Mouse (Mus musculus): ENCODE measurements around the gene Pcf11. TPM values are rescaled to one million over a fixed set of nuclear protein-coding genes. Genes with fewer than 3 reads are reported as not detected.

Gene Pcf11
- polyA plus RNA-seq (2011; ENCODE audit: insufficient read length, low read depth, missing spikeins) = 33.3 and 33.7 TPM in 2 replicates

GRCm38 (mm10) chr7:92669507-92670471 is at the start of gene Pcf11:
Gene Pcf11 (minus strand): TSS chr7:92669934.
- Histone ChIP-seq H3K4me1 (ENCODE audit: control insufficient read depth, insufficient read depth, low read length) (peaks cover 6% of the 10 kb centered on the region; the same call in 1 of the 2 replicates), H3K27ac (ENCODE audit: insufficient read depth, low read length) (peak within 1 kb of the TSS; percentile 29), H3K4me3 (ENCODE audit: insufficient read depth, low read length) (peak within 1 kb of the TSS; percentile 84)
- TF ChIP-seq POLR2A (IDR thresholded peaks at IDR 0.05; ENCODE audit: low read depth, low read length) (peak; percentile 96), CTCF (IDR thresholded peaks at IDR 0.05; ENCODE audit: borderline replicate concordance, insufficient read depth, low read length) (no peak)

DNA sequence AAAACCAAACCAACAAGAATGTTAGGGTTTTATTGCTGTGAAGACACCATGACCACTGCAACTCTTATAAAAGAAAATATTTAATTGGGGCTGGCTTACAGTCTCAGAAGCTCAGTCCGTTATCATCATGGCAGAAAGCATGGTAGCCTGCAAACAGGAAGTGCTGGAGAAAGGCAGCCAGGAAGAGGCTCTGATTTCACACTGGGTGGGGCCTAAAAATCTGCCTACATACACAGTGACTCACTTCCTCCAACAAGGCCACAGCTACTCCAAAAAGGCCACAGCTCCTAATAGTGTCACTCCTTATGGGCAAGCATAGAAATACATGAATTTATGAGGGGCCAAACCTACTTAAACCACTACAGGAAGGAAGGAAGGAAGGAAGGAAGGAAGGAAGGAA is 45.3 kb upstream of the Pcf11 start:
- TF ChIP-seq CTCF (IDR thresholded peaks at IDR 0.05; ENCODE audit: borderline replicate concordance, insufficient read depth, low read length) (no peak), POLR2A (IDR thresholded peaks at IDR 0.05; ENCODE audit: low read depth, low read length) (no peak)
- no peaks in the 10 kb centered on the region for H3K4me1 ChIP-seq (ENCODE audit: control insufficient read depth, insufficient read depth, low read length)
- H3K4me3 ChIP-seq (ENCODE audit: insufficient read depth, low read length) = no peak overlapping the region

GRCm38 (mm10) chr7:92711593-92711992 is 41.9 kb upstream of the Pcf11 start:
- TF ChIP-seq POLR2A (IDR thresholded peaks at IDR 0.05; ENCODE audit: low read depth, low read length) (no peak), CTCF (IDR thresholded peaks at IDR 0.05; ENCODE audit: borderline replicate concordance, insufficient read depth, low read length) (no peak)
- Histone ChIP-seq H3K4me3 (ENCODE audit: insufficient read depth, low read length) (no peak overlapping the region), H3K4me1 (ENCODE audit: control insufficient read depth, insufficient read depth, low read length) (no peaks in the 10 kb centered on the region), H3K27ac (ENCODE audit: insufficient read depth, low read length) (no peak overlapping the region)

More for the DNA sequence above, 45.3 kb upstream of the Pcf11 start:
- H3K27ac ChIP-seq (ENCODE audit: insufficient read depth, low read length) = no peak overlapping the region

DNA sequence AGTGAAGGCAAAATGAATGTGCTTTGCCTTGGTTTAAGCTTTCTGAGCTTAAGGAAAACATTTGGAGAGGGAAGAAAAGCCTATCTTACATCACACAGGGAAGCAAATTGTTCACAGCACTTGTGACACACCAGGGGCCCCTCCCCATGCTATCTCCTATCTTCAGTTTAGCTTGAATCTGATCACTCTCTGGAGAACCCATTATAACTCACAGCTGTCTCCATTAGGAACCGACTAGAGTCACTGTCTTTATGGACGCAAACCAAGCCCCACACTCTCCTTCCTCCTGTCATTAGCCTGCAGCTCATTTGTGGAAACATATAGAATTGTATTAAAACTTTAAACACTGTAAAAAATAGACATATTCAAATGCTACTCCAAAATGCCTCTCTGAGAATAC is 39.8 kb upstream of the Pcf11 start:
- no peak for TF ChIP-seq POLR2A (IDR thresholded peaks at IDR 0.05; ENCODE audit: low read depth, low read length)
- no peak for TF ChIP-seq CTCF (IDR thresholded peaks at IDR 0.05; ENCODE audit: borderline replicate concordance, insufficient read depth, low read length)
- Histone ChIP-seq H3K4me3 (ENCODE audit: insufficient read depth, low read length) (no peak overlapping the region), H3K4me1 (ENCODE audit: control insufficient read depth, insufficient read depth, low read length) (no peaks in the 10 kb centered on the region), H3K27ac (ENCODE audit: insufficient read depth, low read length) (no peak overlapping the region)

GRCm38 (mm10) chr7:92706711-92707110 is 37.0 kb upstream of the Pcf11 start:
- TF ChIP-seq POLR2A (IDR thresholded peaks at IDR 0.05; ENCODE audit: low read depth, low read length) (no peak), CTCF (IDR thresholded peaks at IDR 0.05; ENCODE audit: borderline replicate concordance, insufficient read depth, low read length) (no peak)
- Histone ChIP-seq H3K4me3 (ENCODE audit: insufficient read depth, low read length) (no peak overlapping the region), H3K27ac (ENCODE audit: insufficient read depth, low read length) (no peak overlapping the region), H3K4me1 (ENCODE audit: control insufficient read depth, insufficient read depth, low read length) (no peaks in the 10 kb centered on the region; the same call in 1 of the 2 replicates)

DNA sequence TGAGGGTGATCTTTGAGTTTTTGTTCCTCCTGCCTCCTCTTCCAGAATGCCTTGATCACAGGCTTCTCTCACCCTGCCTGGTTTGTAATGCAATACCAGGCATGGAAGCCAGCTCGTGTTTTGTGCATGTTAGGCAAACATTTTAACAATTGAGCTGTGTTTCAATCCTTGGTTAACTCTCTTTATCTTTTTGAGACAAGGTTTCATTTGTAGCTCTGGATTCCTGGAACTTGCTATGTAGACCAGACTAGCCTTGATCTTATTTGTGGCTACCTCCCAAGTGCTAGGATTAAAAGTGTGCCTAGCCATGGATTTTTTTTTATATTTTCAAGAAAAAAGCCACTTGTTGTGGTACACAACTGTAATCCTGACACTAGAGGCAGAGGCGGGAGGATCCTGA is 35.8 kb upstream of the Pcf11 start:
- no peaks in the 10 kb centered on the region; the same call in 1 of the 2 replicates for H3K4me1 ChIP-seq (ENCODE audit: control insufficient read depth, insufficient read depth, low read length)
- no peak overlapping the region for H3K27ac ChIP-seq (ENCODE audit: insufficient read depth, low read length)
- TF ChIP-seq POLR2A (IDR thresholded peaks at IDR 0.05; ENCODE audit: low read depth, low read length) (no peak), CTCF (IDR thresholded peaks at IDR 0.05; ENCODE audit: borderline replicate concordance, insufficient read depth, low read length) (no peak)
- H3K4me3 ChIP-seq (ENCODE audit: insufficient read depth, low read length) = no peak overlapping the region

GRCm38 (mm10) chr7:92703661-92704060 is 33.9 kb upstream of the Pcf11 start:
- Histone ChIP-seq H3K27ac (ENCODE audit: insufficient read depth, low read length) (no peak overlapping the region), H3K4me3 (ENCODE audit: insufficient read depth, low read length) (no peak overlapping the region), H3K4me1 (ENCODE audit: control insufficient read depth, insufficient read depth, low read length) (peaks cover 3% of the 10 kb centered on the region)
- no peak for TF ChIP-seq CTCF (IDR thresholded peaks at IDR 0.05; ENCODE audit: borderline replicate concordance, insufficient read depth, low read length)
- TF ChIP-seq POLR2A (IDR thresholded peaks at IDR 0.05; ENCODE audit: low read depth, low read length) = no peak

DNA sequence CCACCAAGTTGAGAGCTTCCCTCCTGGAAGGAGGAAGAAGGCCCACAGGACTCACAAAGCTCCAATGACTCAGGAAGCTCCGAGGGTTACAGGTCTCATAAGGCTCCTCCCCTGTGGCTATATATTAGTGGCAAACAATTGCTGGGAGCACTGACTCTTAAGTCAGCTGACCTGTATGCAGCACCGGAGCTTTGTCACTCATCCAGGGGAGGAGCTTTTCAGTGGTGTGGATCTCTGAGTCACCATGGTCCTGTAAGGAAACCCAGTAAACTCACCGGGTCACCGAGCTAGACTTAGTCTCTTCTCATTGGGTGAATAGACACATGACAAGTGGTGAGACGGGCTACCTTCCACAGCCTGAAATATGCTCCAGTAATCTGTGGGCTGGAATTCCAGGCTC is 29.0 kb upstream of the Pcf11 start:
- TF ChIP-seq POLR2A (IDR thresholded peaks at IDR 0.05; ENCODE audit: low read depth, low read length) = no peak
- TF ChIP-seq CTCF (IDR thresholded peaks at IDR 0.05; ENCODE audit: borderline replicate concordance, insufficient read depth, low read length) = no peak
- Histone ChIP-seq H3K4me1 (ENCODE audit: control insufficient read depth, insufficient read depth, low read length) (peaks cover 6% of the 10 kb centered on the region), H3K4me3 (ENCODE audit: insufficient read depth, low read length) (no peak overlapping the region), H3K27ac (ENCODE audit: insufficient read depth, low read length) (0 out of 2 replicates have a peak overlapping the region, but pooled peaks have one; percentile 19)

GRCm38 (mm10) chr7:92696395-92696794 is 26.7 kb upstream of the Pcf11 start:
- no peak for TF ChIP-seq POLR2A (IDR thresholded peaks at IDR 0.05; ENCODE audit: low read depth, low read length)
- TF ChIP-seq CTCF (IDR thresholded peaks at IDR 0.05; ENCODE audit: borderline replicate concordance, insufficient read depth, low read length) = no peak
- Histone ChIP-seq H3K27ac (ENCODE audit: insufficient read depth, low read length) (peak overlapping the region; percentile 69), H3K4me1 (ENCODE audit: control insufficient read depth, insufficient read depth, low read length) (peaks cover 6% of the 10 kb centered on the region), H3K4me3 (ENCODE audit: insufficient read depth, low read length) (no peak overlapping the region)

- TF ChIP-seq POLR2A (IDR thresholded peaks at IDR 0.05; ENCODE audit: low read depth, low read length) (no peak), CTCF (IDR thresholded peaks at IDR 0.05; ENCODE audit: borderline replicate concordance, insufficient read depth, low read length) (no peak)
These were observed 19.4 kb upstream of the Pcf11 start for GRCm38 (mm10) chr7:92689101-92689500.

More at GRCm38 (mm10) chr7:92689101-92689500, 19.4 kb upstream of the Pcf11 start:
- Histone ChIP-seq H3K4me3 (ENCODE audit: insufficient read depth, low read length) (no peak overlapping the region), H3K27ac (ENCODE audit: insufficient read depth, low read length) (no peak overlapping the region), H3K4me1 (ENCODE audit: control insufficient read depth, insufficient read depth, low read length) (no peaks in the 10 kb centered on the region)

Data from embryonic fibroblast, embryonic 13.5 days (primary cell).